Mouse (Mus musculus) MEL (cell line): Measurements from ENCODE around the gene Zbtb20. TPM values are rescaled to one million over a fixed set of nuclear protein-coding genes. Genes with fewer than 3 reads are reported as not detected.

Experiments
- DNase-seq: peaks from one replicate; pipeline ENCODE4 v3.0.0; 2011; ENCODE audit warnings: low read depth, low spot score
- H3K27ac ChIP-seq: 2 replicates; pipeline ENCODE4 v1.5.1; 2012; ENCODE audit warnings: low read depth, mild to moderate bottlenecking, control low read depth, low read length, moderate library complexity; ENCODE audit not compliant: control insufficient read depth
- H3K27me3 ChIP-seq, 2 experiments: fragments of 150-350 bp in 1 of 2; sonication (generic) in 1 of 2; 2 replicates each; pipeline ENCODE4 v1.6.1; 2012; ENCODE audit warnings: low read length in 2 of 2, mild to moderate bottlenecking in 2 of 2, improper control_type of control experiment in 1 of 2, moderate library complexity in 1 of 2; ENCODE audit not compliant: insufficient read depth in 2 of 2, control insufficient read depth in 1 of 2
- H3K36me3 ChIP-seq, 2 experiments: 2 replicates each; pipeline ENCODE4 v1.6.1; 2012 to 2014; ENCODE audit warnings: low read length in 2 of 2, improper control_type of control experiment in 1 of 2, inconsistent platforms in 1 of 2, mild to moderate bottlenecking in 1 of 2; ENCODE audit not compliant: insufficient read depth in 2 of 2, control insufficient read depth in 1 of 2
- H3K4me1 ChIP-seq, 2 experiments: fragments of 150-350 bp in 1 of 2; sonication (generic) in 1 of 2; 2 replicates each; pipeline ENCODE4 v1.6.1; 2012; ENCODE audit warnings: low read length in 2 of 2, improper control_type of control experiment in 1 of 2, mild to moderate bottlenecking in 1 of 2; ENCODE audit not compliant: insufficient read depth in 2 of 2, control insufficient read depth in 1 of 2
- H3K4me3 ChIP-seq, 2 experiments: fragments of 150-350 bp in 1 of 2; sonication (generic) in 1 of 2; 2 replicates each; pipeline ENCODE4 v1.5.1; 2012; ENCODE audit warnings: low read depth in 2 of 2, low read length in 2 of 2, mild to moderate bottlenecking in 2 of 2, moderate library complexity in 2 of 2, control low read depth in 1 of 2, improper control_type of control experiment in 1 of 2; ENCODE audit not compliant: control insufficient read depth in 1 of 2, insufficient read depth in 1 of 2
- H3K79me2 ChIP-seq: 2 replicates; pipeline ENCODE4 v1.6.1; 2012; ENCODE audit warnings: mild to moderate bottlenecking, low read length, moderate library complexity; ENCODE audit not compliant: control insufficient read depth, poor library complexity, insufficient read depth
- H3K9ac ChIP-seq: 2 replicates; pipeline ENCODE4 v1.6.1; 2012; ENCODE audit warnings: low read depth, mild to moderate bottlenecking, control low read depth, low read length, moderate library complexity; ENCODE audit not compliant: control insufficient read depth, poor library complexity, severe bottlenecking
- H3K9me3 ChIP-seq: fragments of 150-350 bp; sonication (generic); replicated peaks from 2 replicates; pipeline ENCODE4 v1.6.1; 2012; ENCODE audit warnings: mild to moderate bottlenecking, low read length, improper control_type of control experiment, moderate library complexity; ENCODE audit not compliant: insufficient read depth
- BHLHE40 ChIP-seq: IDR thresholded peaks from 2 replicates; pipeline ENCODE4 v1.6.1; 2012; ENCODE audit warnings: low read depth, mild to moderate bottlenecking, inconsistent platforms, low read length, improper control_type of control experiment, borderline replicate concordance
- CHD1 ChIP-seq: IDR thresholded peaks from 2 replicates; pipeline ENCODE4 v1.6.1; 2012; ENCODE audit warnings: low read depth, mild to moderate bottlenecking, inconsistent platforms, low read length, improper control_type of control experiment
- CHD2 ChIP-seq: IDR thresholded peaks from 2 replicates; pipeline ENCODE4 v1.6.1; 2011; ENCODE audit warnings: low read length, improper control_type of control experiment
- E2F4 ChIP-seq: IDR thresholded peaks from 2 replicates; pipeline ENCODE4 v1.6.1; 2011; ENCODE audit warnings: low read depth, low read length, improper control_type of control experiment, borderline replicate concordance
- ELF1 ChIP-seq: IDR thresholded peaks from 2 replicates; pipeline ENCODE4 v1.6.1; 2014; ENCODE audit warnings: low read depth, mild to moderate bottlenecking, inconsistent platforms, low read length, improper control_type of control experiment, moderate library complexity
- EP300 ChIP-seq, 2 experiments: IDR thresholded peaks; 2 replicates each; pipeline ENCODE4 v1.6.1; 2011; ENCODE audit warnings: improper control_type of control experiment in 2 of 2, low read length in 2 of 2, low read depth in 1 of 2, mild to moderate bottlenecking in 1 of 2
- ETS1 ChIP-seq: IDR thresholded peaks from 2 replicates; pipeline ENCODE4 v1.6.1; 2012; ENCODE audit warnings: low read depth, mild to moderate bottlenecking, inconsistent platforms, low read length, improper control_type of control experiment, moderate library complexity
- MAFK ChIP-seq: IDR thresholded peaks from 2 replicates; pipeline ENCODE4 v1.6.1; 2011; ENCODE audit warnings: low read depth, mild to moderate bottlenecking, low read length, improper control_type of control experiment, borderline replicate concordance
- MAZ ChIP-seq: IDR thresholded peaks from 2 replicates; pipeline ENCODE4 v1.6.1; 2012; ENCODE audit warnings: low read depth, mild to moderate bottlenecking, inconsistent platforms, low read length, improper control_type of control experiment
- MEF2A ChIP-seq: IDR thresholded peaks from 2 replicates; pipeline ENCODE4 v1.6.1; 2014; ENCODE audit warnings: low read depth, mild to moderate bottlenecking, inconsistent platforms, low read length, improper control_type of control experiment; ENCODE audit not compliant: poor library complexity, insufficient replicate concordance, severe bottlenecking; ENCODE audit errors: extremely low read depth
- MYB ChIP-seq: IDR thresholded peaks from 2 replicates; pipeline ENCODE4 v1.6.1; 2011; ENCODE audit warnings: mild to moderate bottlenecking, low read depth, low read length, improper control_type of control experiment
- NELFE ChIP-seq: IDR thresholded peaks from 2 replicates; pipeline ENCODE4 v1.6.1; 2011; ENCODE audit warnings: low read depth, low read length, improper control_type of control experiment
- POLR2A ChIP-seq, 2 experiments: IDR thresholded peaks; 2 replicates each; pipeline ENCODE4 v1.6.1; 2011 to 2012; ENCODE audit warnings: low read length in 2 of 2, mild to moderate bottlenecking in 2 of 2, control low read depth in 1 of 2, improper control_type of control experiment in 1 of 2, low read depth in 1 of 2, moderate library complexity in 1 of 2; ENCODE audit not compliant: control insufficient read depth in 1 of 2, insufficient read depth in 1 of 2, poor library complexity in 1 of 2
- POLR2AphosphoS5 ChIP-seq: IDR thresholded peaks from 2 replicates; pipeline ENCODE4 v1.6.1; 2012; ENCODE audit warnings: low read depth, borderline replicate concordance, mild to moderate bottlenecking, inconsistent platforms, low read length, moderate library complexity, mixed read lengths
- SIN3A ChIP-seq: IDR thresholded peaks from 2 replicates; pipeline ENCODE4 v1.6.1; 2012; ENCODE audit warnings: low read length, improper control_type of control experiment, inconsistent platforms
- SMC3 ChIP-seq: IDR thresholded peaks from 2 replicates; pipeline ENCODE4 v1.6.1; 2011; ENCODE audit warnings: low read depth, low read length, improper control_type of control experiment
- TCF12 ChIP-seq: IDR thresholded peaks from 2 replicates; pipeline ENCODE4 v1.6.1; 2014; ENCODE audit warnings: low read depth, mild to moderate bottlenecking, inconsistent platforms, low read length, improper control_type of control experiment, moderate library complexity
- USF1 ChIP-seq: IDR thresholded peaks from 2 replicates; pipeline ENCODE4 v1.6.1; 2014; ENCODE audit warnings: low read depth, mild to moderate bottlenecking, inconsistent platforms, low read length, improper control_type of control experiment, moderate library complexity
- USF2 ChIP-seq, 2 experiments: IDR thresholded peaks; 2 replicates each; pipeline ENCODE4 v1.6.1; 2011 to 2012; ENCODE audit warnings: improper control_type of control experiment in 2 of 2, low read length in 2 of 2, borderline replicate concordance in 1 of 2, inconsistent platforms in 1 of 2, low read depth in 1 of 2, mild to moderate bottlenecking in 1 of 2; ENCODE audit not compliant: insufficient read depth in 1 of 2
- ZKSCAN1 ChIP-seq: IDR thresholded peaks from 2 replicates; pipeline ENCODE4 v1.6.1; 2012; ENCODE audit warnings: low read depth, mild to moderate bottlenecking, inconsistent platforms, low read length, improper control_type of control experiment, moderate library complexity
- ZNF384 ChIP-seq: IDR thresholded peaks from 2 replicates; pipeline ENCODE4 v1.6.1; 2012; ENCODE audit warnings: low read depth, mild to moderate bottlenecking, inconsistent platforms, low read length, improper control_type of control experiment
- polyA plus RNA-seq, 2 experiments: library from polyadenylated mRNA; stranded (reverse) in 1 of 2; unstranded in 1 of 2; fragments of >175 nt in 1 of 2; fragments of >200 nt in 1 of 2; gene quantifications; 2 replicates each; pipeline versions ENCODE4 v1.2.1 to v1.2.4; 2012; ENCODE audit warnings: low replicate concordance in 2 of 2, low read depth in 1 of 2; ENCODE audit not compliant: insufficient read length in 2 of 2, insufficient read depth in 1 of 2, missing spikeins in 1 of 2
- total RNA-seq: library from RNA; depleted of rRNA; stranded (reverse); fragments of 300-350 nt; gene quantifications from 2 replicates; pipeline ENCODE4 v1.2.3, GENCODE M21; 2012

The Zbtb20 gene
- total and polyA plus RNA-seq, 3 experiments, result 0.17 to 0.27 TPM; not detected in 1

GRCm38 (mm10) chr16:43597375-43598060 lies 721.8 kb downstream of the Zbtb20 start:
- DNase-seq, result no peak
- no peaks in the 10 kb centered on the region for H3K4me1 ChIP-seq
- H3K9me3 ChIP-seq, result no peaks in the 10 kb centered on the region
- no peaks in the 10 kb centered on the region for H3K36me3 ChIP-seq
- no peak overlapping the region for H3K4me3 ChIP-seq
- H3K79me2 ChIP-seq, result no peaks in the 10 kb centered on the region
- TF ChIP-seq ZNF384 (no peak), EP300 (IDR thresholded peaks at IDR 0.05; ENCODE audit: low read depth in 1 of 2, low read length in 2 of 2) (no peak), E2F4 (no peak), ELF1 (no peak), CHD1 (no peak), ZKSCAN1 (no peak), MAZ (no peak), BHLHE40 (no peak), SMC3 (no peak), CHD2 (no peak), USF1 (no peak), SIN3A (no peak), MYB (no peak), POLR2A (IDR thresholded peaks at IDR 0.05; ENCODE audit: control insufficient read depth in 1 of 2, insufficient read depth in 1 of 2, low read depth in 1 of 2, low read length in 2 of 2, poor library complexity in 1 of 2) (no peak), POLR2AphosphoS5 (no peak)
- peaks cover 2 to 4% of the 10 kb centered on the region in 2 experiments; a peak in 3 of 4 replicates for H3K27me3 ChIP-seq
- no peak overlapping the region for H3K9ac ChIP-seq
- no peak overlapping the region for H3K27ac ChIP-seq

- TF ChIP-seq MAFK (no peak), CHD1 (no peak), SIN3A (no peak), ETS1 (no peak), USF2 (IDR thresholded peaks at IDR 0.05; ENCODE audit: borderline replicate concordance in 1 of 2, insufficient read depth in 1 of 2, low read depth in 1 of 2, low read length in 2 of 2) (no peak), MAZ (no peak), TCF12 (no peak), SMC3 (no peak), NELFE (no peak), MEF2A (no peak)
- no peak for DNase-seq
Observed at GRCm38 (mm10) chr16:43599707-43600106, 724.0 kb downstream of the Zbtb20 start.

More at GRCm38 (mm10) chr16:43599707-43600106, 724.0 kb downstream of the Zbtb20 start:
- Histone ChIP-seq H3K4me1 (no peaks in the 10 kb centered on the region), H3K4me3 (no peak overlapping the region), H3K36me3 (no peaks in the 10 kb centered on the region), H3K27me3 (peaks cover 2 to 4% of the 10 kb centered on the region in 2 experiments; a peak in 3 of 4 replicates), H3K79me2 (no peaks in the 10 kb centered on the region), H3K9ac (no peak overlapping the region), H3K27ac (no peak overlapping the region), H3K9me3 (no peaks in the 10 kb centered on the region)
